Mouse (Mus musculus): ENCODE data around the gene Zfp36l2.
"Not testable (repeated sequence)": the region's sequence is repeated elsewhere in the genome, so short reads cannot be mapped to it uniquely, and the experiment has no call there.

Zfp36l2 gene

DNA sequence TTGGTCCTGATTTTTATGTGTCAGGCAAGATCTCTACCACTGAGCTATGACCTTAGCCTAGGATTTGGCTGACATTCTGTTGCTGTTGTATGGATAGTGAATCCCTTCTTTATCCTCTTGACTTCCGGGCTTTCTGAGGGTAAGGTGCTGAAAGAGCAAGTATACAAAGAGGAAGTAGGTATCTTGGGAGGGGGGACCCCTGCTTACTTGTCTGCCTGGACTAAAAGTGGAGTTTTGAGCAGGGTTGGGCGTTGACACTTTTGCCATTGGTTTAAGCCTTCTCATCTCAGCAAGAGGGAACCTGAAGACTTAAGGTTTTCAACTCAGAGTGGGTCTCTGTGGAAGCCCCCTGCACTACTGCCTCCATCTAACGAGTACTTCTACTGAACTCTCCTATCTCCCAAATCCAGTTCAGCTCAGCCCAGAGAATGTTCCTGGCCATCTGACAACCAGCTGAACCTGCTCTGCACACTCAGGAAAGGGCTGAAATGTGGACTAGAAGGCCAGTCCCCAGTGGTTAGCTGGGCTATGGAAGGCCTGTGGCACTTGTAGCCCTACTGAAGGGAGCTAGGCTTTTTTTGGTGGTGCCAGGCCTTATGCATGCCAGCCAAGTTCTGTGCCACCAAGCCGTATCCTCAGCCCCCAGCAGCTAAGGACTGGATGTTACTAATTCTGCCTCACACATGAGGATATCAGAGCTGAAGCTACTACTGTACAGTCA is 6.7 kb upstream of the Zfp36l2 start:
- no peak for DNase-seq

DNA sequence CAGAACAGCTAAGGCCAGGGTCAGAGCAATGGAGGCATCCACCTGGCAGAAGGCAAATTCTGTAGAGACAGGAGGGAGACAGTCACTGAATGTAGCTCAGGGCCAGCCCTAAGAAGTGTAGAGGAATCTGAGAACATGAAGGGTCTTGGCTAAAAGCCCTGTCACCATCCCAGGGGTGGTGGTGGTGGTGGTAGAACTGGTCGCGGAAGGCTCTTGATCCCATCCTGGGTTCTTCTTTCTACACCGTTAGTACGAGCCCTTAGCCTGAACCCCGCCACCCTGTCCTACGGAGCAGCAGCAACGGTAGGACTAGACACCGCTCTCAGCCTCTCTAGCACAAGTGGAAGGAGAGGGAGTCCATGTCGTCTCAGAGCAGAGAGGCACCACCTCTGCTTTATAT is 5.7 kb upstream of the Zfp36l2 start:
- no peak for DNase-seq

DNA sequence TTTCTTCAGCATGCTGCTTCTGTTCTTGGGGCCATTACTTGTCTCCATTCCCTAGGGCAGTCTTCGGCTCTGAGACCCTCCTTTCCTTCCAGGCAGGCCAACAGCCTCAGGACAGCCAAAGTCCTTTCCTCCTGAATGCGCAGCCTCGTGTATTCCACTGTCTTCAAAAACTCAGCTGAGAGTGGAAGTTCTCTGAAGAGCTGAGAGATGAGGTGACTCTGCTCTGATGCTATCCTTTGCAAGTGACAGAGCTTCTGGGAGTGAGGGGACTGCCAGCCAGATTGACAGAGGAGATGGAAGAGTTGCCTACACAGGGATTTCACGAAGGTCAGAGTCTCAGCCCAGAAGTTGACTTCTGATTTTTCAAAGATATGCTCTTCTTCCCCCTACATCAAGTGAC is 4.2 kb upstream of the Zfp36l2 start:
- DNase-seq: no peak

DNA sequence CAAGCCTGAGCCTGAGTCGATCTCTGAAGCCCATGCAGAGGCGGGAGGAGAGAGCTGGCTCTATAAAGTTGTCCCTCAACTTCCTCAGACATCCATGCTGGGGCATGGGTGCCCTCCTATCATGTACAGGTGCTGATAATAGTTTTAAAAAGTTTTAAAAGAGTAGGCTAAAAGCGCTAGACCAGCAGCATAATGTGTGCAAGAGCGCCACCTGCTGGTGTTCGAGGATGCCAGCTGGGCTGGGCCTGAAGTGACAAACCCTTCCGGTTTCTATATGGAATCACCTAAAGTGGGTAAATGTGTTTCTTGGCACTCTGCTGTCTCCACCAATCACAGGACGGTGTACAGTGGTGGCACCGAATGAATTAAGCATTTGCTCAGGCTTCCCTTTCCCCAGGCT is 3.1 kb upstream of the Zfp36l2 start:
- peak; percentile 86 for DNase-seq

DNA sequence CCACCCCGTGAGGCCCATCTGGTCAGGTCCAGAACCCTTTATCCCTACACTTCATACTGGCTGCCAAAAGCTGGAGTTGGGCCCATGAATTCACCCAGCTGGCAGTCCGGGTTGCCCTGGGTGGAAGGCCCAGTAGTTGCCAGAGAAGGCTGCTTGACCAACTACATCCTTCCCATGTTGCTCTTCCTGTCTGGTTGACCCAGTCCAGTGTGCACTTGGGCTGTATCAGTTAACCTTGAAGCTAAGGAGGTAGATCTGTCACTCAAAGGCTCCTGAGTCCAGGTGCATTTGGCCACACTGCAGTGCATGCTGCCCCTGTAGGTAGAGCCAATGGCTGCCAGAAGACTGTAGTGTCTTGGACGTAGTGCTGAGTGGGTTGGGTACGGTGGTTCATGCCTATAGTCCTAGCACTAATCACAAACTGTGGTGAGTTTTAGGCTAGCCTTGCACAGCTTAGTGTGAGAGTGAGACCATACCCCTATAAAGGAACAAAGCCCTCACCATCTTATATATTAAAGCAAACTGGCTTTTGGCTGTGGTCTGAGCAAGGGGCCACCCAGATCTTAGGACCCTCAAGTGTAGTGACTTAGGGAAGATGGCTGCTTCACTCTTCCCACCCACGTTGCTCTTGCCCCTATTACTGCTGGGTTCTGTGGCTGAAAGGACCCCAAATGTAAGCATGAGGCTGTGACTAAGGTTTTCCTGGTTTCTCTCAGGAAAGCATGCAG is 1.5 kb upstream of the Zfp36l2 start:
- DNase-seq: peak; percentile 60

DNA sequence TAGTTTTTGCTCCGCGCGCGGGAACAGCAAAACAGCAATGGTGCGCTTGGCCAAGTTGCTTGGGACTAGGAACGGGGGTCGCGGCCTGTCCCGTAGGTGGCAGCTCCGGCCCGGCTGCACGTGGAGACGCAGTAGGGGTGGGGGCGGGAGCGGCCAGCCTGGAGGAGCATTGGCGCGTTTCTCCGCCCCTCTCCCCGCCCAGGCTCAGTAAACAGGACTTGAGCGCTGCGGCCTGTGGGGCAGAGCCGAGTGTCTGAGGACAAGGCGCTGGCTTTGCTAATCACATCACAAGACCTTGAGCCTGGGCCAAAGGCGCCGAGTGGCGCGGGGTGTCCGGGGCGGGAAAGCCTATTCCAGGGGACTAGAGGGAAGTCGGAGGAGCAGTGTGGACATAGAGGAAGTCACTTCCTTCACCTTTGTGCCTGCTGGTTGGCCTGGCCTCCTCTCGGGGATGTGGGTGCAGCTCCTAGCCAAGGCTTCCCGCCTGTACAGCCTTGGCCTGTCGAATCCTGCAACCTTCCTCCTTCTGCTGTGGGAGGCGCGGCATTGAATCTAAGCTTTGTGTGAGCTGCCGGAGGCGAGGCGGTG is 721 bp upstream of the Zfp36l2 start:
- DNase-seq: peak; percentile 98

DNA sequence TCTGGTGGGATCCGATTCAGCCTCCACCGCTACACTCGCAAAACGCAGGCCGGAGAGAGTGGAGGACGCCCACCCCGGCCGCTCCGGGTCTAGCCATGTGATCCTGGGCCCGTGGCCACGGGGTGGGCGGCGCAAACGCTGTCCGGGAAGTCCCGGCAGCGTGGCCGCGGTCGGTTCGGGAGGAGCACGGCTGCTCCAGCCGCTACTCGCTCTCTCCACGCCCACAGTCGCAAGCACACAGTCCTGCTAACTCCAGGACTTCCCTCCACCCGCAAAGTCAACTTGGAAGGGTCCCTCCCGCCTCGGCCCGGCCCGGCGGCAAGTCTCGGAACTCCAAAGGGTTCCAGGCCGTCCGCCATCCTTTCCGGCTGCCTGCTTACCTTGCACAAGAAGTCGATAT is 483 bp downstream of the Zfp36l2 start:
- DNase-seq: not testable (repeated sequence)

DNA sequence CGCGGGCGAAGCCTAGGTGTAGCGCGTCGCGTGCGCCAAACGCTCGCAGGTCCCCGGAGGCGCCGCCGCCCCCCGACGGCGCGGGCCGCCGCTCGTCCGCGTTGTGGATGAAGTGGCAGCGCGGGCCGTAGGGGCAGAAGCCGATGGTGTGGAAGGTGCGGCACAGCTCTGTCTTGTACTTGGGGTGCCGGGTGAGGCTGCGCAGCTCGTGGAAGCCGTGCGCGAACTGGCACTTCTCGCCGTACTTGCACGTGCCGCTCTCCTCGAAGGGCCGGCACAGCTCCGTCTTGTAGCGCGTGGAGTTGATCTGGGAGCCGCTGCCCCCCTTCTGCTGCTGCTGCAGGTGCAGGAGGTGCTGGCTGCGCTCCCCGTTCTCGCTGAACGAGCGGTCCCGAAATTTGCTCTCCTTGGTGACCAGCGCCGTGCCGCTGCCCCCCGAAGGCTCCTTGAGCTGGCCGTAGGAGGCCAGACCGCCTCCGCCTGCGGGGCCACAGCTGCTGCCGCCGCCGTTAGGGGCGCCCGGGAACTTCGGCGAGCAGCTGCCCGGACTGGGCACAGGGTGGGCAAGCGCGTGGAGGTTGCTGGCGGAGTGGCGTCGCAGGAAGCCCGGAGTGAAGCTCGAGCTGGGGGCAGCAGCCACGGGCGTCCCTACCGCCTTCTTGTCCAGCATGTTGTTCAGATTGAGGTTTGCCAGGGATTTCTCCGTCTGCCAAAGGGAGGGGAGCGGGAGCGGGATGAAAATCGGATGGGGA is 1.1 kb downstream of the Zfp36l2 start:
- DNase-seq: peak; percentile 59

DNA sequence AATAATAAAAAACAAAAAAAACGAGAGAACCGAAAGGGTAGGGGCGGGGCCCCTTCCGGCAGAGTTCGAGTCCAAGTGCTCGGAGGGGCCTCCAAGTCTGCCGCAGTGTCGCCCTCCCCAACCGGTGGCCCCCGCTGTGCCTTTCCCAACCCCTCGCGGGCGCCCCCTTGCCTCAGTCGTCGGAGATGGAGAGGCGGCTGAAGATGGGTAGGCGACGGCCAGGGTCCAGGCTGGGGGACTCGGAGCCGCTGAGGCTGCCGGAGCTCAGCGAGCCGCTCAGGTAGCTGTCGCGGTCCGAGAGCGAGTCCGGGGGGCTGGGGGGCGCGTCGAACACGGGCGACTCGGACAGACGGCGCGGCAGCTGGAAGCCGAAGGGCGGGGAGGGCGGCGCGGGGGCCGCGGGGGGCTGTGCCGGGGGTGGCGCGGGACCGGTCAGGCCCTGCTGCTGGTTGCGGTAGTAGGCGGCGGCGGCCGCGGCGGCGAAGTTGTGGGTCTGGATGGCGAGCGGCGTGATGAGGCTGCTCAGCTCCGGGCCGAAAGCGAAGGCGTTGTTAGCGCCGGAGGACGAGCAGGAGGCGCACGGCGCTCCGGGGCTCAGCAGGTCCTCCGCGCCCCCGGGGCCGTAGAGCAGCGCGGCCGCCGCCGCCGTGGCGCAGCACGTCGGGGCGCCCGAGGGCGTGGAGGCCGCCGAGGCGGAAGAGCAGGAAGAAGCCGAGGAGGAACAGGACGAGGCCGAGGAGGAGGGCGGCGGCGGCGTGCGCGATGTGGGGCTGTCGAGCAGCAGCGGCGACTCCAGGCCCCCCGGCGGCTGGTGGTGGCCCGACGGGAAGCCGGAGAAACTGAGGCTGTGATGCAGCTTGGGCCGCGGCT is 1.9 kb downstream of the Zfp36l2 start:
- DNase-seq: peak; percentile 55

DNA sequence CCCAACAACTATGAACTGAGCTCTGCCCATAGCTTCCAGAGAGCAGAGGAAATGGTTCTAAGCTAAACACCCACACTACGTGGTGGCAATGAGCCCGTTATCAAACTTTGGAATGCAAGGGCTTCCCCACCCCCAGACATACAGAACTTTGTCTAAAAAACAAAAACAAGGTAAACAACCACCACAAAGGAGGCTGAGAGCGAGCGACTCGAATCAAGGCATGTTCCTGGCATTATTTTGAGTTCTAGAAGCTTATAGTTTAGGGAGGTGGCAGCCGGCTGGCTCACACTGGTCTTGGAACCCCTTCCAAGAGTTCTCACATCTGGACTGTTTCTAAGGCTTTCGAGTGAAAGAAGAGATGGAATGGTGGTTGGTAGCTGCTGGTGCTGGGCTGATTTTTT is 2.7 kb downstream of the Zfp36l2 start:
- peak; percentile 58 for DNase-seq

DNA sequence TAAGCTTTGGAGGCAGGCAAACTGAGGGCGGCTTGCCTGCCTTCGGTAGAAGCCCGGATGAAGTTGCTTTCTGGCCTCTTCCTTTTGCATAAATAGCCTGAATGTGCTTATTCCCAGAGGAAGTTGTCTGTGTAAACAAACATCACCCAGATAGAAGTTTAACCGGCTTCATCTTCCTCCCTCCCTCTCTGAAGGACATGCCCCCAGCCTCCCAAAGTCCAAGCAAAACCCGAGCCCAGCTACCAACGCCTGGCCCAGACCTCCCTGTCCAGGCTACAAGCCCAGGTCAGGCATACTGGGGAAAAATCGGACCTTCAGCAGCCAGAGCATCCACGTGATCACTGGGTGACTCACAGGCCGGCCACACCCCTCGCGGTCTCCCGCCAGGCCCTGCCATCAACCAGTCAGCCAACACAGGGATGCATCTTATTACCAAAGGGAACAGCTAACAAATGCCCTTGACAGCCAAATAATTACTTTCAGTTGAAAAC is 4.4 kb downstream of the Zfp36l2 start:
- peak; percentile 99 for DNase-seq

DNA sequence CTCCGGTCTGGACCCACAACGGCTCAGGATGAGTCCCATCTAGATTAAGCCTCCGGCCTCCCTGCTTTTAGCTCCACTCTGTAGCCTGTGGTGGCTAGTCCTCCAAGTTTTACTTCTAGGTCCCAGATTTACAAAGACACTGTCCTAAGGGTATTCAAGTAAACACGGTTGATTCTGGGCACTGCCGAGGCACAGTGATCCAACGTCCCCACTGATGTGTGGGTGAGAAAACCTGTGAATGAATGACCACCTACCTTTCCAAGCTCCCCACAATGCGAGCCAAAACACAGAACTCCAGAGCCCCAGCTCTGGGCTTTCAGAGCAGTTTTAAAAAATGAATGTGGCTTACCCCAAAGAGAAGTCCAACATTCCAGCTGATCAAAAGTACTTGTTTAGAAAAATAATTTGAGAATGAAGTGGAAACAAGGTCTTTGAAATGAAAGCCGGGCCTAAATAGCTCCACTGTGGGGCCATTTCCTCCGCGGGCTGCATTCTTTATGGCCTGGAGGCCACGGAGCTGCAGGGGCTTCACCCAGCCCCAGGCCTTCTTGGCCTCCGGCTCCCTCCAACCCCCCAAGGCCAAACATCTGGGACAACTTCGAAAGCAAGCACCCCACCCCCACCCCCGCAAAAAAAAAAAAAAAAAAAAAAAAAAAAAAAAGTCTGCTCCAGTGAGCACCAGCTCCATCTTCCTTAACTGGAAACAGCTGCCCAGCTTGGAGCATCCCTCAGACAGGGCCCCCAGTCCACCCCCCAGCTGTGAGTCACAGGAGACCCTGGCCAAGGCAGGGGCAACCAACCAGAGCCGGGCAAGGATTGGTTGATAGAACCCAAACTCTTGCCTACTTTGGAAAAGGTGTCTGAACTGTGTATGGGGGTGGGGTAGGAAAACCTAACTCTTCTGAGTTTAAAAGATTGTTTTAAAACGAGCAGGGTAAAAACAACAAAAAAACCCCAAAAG is 5.2 kb downstream of the Zfp36l2 start:
- DNase-seq: peak; percentile 64

DNA sequence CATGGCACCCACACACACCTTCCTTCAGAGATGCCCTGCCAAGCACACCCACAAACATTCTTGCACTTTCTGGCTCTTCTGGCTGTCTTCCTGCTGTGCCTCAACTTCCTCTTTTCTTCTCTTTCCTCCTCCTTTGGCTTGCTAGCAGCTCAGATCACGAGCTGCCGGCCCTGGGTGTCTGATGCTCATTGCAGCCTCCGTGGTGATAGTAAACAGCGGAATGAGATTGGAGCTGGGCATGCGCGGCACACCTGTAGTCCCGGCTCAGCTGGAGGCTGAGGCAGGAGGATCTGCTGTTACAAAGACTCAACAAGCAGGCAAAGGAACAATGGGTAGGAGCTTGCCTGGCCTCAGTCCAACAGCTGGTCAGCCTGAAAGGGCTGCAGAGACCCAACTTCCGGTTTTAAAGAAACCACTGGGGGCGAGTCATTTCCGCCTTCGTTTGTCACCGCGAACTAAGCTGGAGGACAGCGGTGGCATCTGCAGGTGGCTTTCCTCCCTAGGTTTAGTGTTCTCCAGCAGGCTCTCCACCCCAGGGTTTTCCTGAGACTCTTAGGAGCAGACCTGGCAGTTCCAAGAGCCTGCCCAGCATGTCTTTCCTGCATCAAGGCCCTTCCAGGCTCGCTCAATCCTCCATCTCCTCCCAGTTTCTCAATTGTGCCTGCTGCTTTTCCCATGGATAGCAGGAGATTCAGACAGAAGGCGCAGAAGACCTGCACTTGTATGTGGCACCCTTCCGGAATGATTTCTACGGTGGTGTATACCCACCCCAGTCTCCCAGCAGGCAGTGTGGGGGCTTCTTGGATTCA is 6.0 kb downstream of the Zfp36l2 start:
- peak; percentile 71 for DNase-seq

DNA sequence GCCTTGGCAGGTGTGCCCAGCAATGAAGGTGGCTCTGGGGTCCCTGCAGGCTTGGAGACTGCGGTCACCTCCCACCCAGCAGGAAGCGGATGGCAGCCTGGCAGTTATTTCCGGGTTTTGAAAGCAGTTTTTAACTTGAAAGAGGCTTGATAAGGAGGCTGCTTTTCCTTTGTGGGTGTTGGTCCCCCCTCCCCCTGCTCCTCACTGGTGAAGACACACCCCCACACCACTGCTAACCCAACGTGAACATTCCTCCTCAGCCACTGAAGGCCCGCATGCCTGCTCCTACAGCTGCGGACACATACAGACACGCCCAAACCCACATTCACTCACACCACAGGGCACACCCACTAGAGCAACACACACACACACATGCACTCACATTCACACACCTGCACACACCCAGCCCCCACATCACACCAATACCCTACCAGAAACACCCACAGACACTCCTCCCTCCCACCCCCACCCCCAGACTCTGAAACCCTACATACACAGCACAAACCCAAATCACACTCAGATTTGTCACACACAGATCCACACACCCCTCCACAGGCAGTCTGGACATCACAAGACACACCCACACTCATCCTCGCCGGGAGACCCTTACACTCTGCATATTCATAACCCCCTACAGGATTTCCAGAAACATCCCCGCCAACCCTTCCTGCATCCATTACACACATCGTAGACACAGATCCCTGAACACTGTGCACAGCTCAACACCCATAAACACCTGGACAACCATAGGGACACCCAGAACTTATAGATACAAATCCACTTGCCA is 6.8 kb downstream of the Zfp36l2 start:
- DNase-seq: peak; percentile 60

DNA sequence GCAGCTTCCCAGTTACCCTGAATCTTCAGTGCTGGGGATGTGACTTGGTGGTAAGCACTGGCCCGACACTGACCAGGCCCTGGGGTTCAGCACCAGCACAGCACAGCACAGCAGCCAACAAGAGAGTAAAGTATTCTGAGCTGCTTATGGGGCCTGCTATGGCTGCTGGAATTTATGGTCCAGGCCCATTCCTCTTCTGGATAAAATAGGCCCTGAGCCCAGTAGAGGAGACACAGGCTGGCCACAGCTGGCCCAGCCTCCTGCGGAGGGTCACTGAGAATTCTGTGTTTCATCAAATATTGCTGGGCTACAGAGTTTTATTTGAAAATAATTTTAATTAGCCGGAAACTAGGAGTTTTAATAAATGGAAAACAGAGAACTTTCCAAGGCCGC is 7.8 kb downstream of the Zfp36l2 start:
- DNase-seq: no peak

DNA sequence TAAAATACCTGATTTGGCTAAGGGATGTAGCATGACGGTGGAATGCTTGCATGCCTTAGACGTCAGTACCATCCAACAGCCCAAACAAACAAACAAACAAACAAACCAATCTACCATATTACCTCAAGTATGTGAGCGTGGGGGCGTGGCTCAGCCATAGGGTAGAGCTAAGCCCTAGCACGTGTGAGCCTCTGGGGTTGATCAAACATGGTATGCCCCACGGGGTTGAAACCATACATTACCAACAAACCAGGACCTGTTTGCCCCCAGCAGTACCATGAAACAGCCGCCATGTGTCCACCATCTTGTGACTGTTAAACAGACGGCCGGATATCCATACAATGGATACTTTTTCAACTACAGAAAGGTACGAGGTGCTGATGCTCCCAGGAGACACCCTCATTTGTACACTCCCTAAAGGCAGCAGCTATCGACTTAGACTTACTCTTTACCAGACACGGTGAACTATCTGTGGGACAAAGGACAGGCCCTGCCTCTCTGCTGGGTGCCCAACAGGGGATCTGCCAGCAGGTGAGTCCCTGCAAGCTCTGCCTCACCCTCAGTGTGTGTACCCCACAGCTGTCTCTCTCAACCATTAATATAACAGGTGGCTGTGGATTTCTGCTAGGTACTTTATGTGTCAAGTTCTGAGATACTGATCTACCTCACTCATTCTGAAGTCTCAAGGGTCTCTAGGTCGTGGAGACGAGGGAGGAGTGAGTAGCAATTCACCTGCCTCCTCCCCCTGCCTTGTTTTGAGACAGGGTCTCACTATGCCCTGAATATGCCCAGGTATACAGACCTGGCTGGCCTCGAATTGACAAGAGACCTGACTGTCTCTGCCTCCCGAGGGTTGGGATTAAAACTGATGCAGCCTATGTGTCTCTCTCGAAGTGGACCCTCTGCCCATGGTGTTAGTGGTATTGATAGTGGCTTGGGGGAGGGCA is 8.4 kb downstream of the Zfp36l2 start:
- no peak for DNase-seq

DNA sequence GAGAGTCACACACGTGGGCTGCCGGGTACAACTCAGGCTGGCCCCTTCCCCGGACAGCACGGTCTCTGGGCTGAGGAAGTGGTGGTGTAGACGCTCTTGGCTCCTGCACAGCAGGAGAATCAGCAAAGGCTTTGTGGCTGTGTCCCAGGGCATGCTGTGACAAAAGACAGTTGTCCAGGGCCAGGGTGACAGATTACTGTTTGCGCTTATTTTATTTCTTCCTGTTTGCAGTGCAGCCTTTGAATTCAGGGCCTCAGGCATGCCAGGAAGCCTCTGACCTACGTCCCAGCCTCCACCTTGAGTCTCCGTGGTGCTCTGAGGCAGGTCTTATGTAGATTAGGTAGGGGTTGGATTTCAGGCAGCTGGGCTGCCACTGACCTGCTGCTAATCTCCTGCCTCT is 10.3 kb downstream of the Zfp36l2 start:
- peak; percentile 59 for DNase-seq

DNA sequence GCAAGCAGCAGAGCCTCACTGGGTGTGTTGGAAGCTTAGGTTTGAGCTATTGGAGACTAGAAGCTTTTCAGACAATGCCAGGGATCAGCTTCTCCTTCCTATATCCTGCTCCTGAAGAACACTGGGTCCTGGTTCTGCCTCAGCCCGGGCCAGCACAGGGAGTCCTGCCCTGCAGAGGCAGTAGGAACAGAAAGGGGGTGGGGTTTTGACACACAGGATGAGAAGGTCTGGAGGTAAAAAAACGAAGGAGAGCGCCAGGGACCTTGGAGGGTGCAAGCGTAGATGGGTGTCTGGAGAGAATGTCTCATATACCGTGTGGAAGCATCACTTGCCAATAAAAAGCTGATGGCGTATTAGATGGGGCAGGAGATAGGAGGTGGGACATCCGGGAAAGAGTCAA is 11.3 kb downstream of the Zfp36l2 start:
- no peak for DNase-seq
